Mouse (Mus musculus): ENCODE measurements around the gene Senp7. TPM values are rescaled to one million over a fixed set of nuclear protein-coding genes. Genes with fewer than 3 reads are reported as not detected.

The Senp7 gene
- polyA plus RNA-seq, 1 experiment: 24.4 TPM

- Histone ChIP-seq H3K9ac (ENCODE audit: low read depth, poor library complexity, severe bottlenecking) (peak within 1 kb of the TSS; percentile 84), H3K4me1 (ENCODE audit: control insufficient read depth, insufficient read depth, low read length) (no peaks in the 10 kb centered on the region), H3K9me3 (replicated peaks; ENCODE audit: control insufficient read depth, insufficient read depth, low read length, poor library complexity, severe bottlenecking) (no peaks in the 10 kb centered on the region), H3K27ac (ENCODE audit: insufficient read depth, low read length) (0 out of 2 replicates have a peak within 1 kb of the TSS, but pooled peaks have one; percentile 16), H3K4me3 (ENCODE audit: low read depth, low read length) (peak within 1 kb of the TSS; percentile 94), H3K27me3 (ENCODE audit: control insufficient read depth, insufficient read depth, low read length, poor library complexity, severe bottlenecking) (no peaks in the 10 kb centered on the region), H3K36me3 (ENCODE audit: control insufficient read depth, insufficient read depth, low read length, poor library complexity, severe bottlenecking) (peaks cover 18% of the 10 kb centered on the region)
- TF ChIP-seq EP300 (IDR thresholded peaks at IDR 0.05; ENCODE audit: insufficient read depth, low read depth, low read length) (no peak), POLR2A (IDR thresholded peaks at IDR 0.05; ENCODE audit: insufficient read depth, low read length) (peak; percentile 48)
Observed at GRCm38 (mm10) chr16:56037138-56038010, 10.8 kb upstream of the Senp7 start, which contains the start of gene Trmt10c. Trmt10c (minus strand) TSS chr16:56037819.

GRCm38 (mm10) chr16:56038090-56038489 is 10.0 kb upstream of the Senp7 start:
- no peak for TF ChIP-seq EP300 (IDR thresholded peaks at IDR 0.05; ENCODE audit: insufficient read depth, low read depth, low read length)
- TF ChIP-seq POLR2A (IDR thresholded peaks at IDR 0.05; ENCODE audit: insufficient read depth, low read length): no peak
- no peak for TF ChIP-seq CTCF (IDR thresholded peaks at IDR 0.05; ENCODE audit: low read depth, low read length)
- H3K9ac ChIP-seq (ENCODE audit: low read depth, poor library complexity, severe bottlenecking): peak overlapping the region; percentile 84
- 0 out of 2 replicates have a peak overlapping the region, but pooled peaks have one; percentile 16 for H3K27ac ChIP-seq (ENCODE audit: insufficient read depth, low read length)
- no peaks in the 10 kb centered on the region for H3K4me1 ChIP-seq (ENCODE audit: control insufficient read depth, insufficient read depth, low read length)
- H3K36me3 ChIP-seq (ENCODE audit: control insufficient read depth, insufficient read depth, low read length, poor library complexity, severe bottlenecking): peaks cover 18% of the 10 kb centered on the region
- H3K27me3 ChIP-seq (ENCODE audit: control insufficient read depth, insufficient read depth, low read length, poor library complexity, severe bottlenecking): no peaks in the 10 kb centered on the region
- no peaks in the 10 kb centered on the region for H3K9me3 ChIP-seq (replicated peaks; ENCODE audit: control insufficient read depth, insufficient read depth, low read length, poor library complexity, severe bottlenecking)
- peak overlapping the region; percentile 83 for H3K4me3 ChIP-seq (ENCODE audit: low read depth, low read length)

- TF ChIP-seq POLR2A (IDR thresholded peaks at IDR 0.05; ENCODE audit: insufficient read depth, low read length): no peak
- no peak for TF ChIP-seq CTCF (IDR thresholded peaks at IDR 0.05; ENCODE audit: low read depth, low read length)
- TF ChIP-seq EP300 (IDR thresholded peaks at IDR 0.05; ENCODE audit: insufficient read depth, low read depth, low read length): no peak
- Histone ChIP-seq H3K4me1 (ENCODE audit: control insufficient read depth, insufficient read depth, low read length) (no peaks in the 10 kb centered on the region), H3K36me3 (ENCODE audit: control insufficient read depth, insufficient read depth, low read length, poor library complexity, severe bottlenecking) (no peaks in the 10 kb centered on the region), H3K4me3 (ENCODE audit: low read depth, low read length) (no peak overlapping the region), H3K27me3 (ENCODE audit: control insufficient read depth, insufficient read depth, low read length, poor library complexity, severe bottlenecking) (no peaks in the 10 kb centered on the region), H3K9me3 (replicated peaks; ENCODE audit: control insufficient read depth, insufficient read depth, low read length, poor library complexity, severe bottlenecking) (no peaks in the 10 kb centered on the region), H3K27ac (ENCODE audit: insufficient read depth, low read length) (no peak overlapping the region), H3K9ac (ENCODE audit: low read depth, poor library complexity, severe bottlenecking) (no peak overlapping the region)
Observed at GRCm38 (mm10) chr16:56055911-56056310, 7.8 kb downstream of the Senp7 start.

GRCm38 (mm10) chr16:56056944-56057590 is 8.9 kb downstream of the Senp7 start:
- Histone ChIP-seq H3K4me1 (ENCODE audit: control insufficient read depth, insufficient read depth, low read length) (no peaks in the 10 kb centered on the region), H3K9ac (ENCODE audit: low read depth, poor library complexity, severe bottlenecking) (no peak overlapping the region), H3K36me3 (ENCODE audit: control insufficient read depth, insufficient read depth, low read length, poor library complexity, severe bottlenecking) (no peaks in the 10 kb centered on the region), H3K4me3 (ENCODE audit: low read depth, low read length) (no peak overlapping the region), H3K9me3 (replicated peaks; ENCODE audit: control insufficient read depth, insufficient read depth, low read length, poor library complexity, severe bottlenecking) (no peaks in the 10 kb centered on the region), H3K27me3 (ENCODE audit: control insufficient read depth, insufficient read depth, low read length, poor library complexity, severe bottlenecking) (no peaks in the 10 kb centered on the region), H3K27ac (ENCODE audit: insufficient read depth, low read length) (no peak overlapping the region)
- TF ChIP-seq POLR2A (IDR thresholded peaks at IDR 0.05; ENCODE audit: insufficient read depth, low read length) (no peak), EP300 (IDR thresholded peaks at IDR 0.05; ENCODE audit: insufficient read depth, low read depth, low read length) (no peak), CTCF (IDR thresholded peaks at IDR 0.05; ENCODE audit: low read depth, low read length) (no peak)

- H3K4me3 ChIP-seq (ENCODE audit: low read depth, low read length): no peak overlapping the region
- H3K4me1 ChIP-seq (ENCODE audit: control insufficient read depth, insufficient read depth, low read length): no peaks in the 10 kb centered on the region
- H3K9me3 ChIP-seq (replicated peaks; ENCODE audit: control insufficient read depth, insufficient read depth, low read length, poor library complexity, severe bottlenecking): no peaks in the 10 kb centered on the region
- H3K36me3 ChIP-seq (ENCODE audit: control insufficient read depth, insufficient read depth, low read length, poor library complexity, severe bottlenecking): no peaks in the 10 kb centered on the region
- H3K27ac ChIP-seq (ENCODE audit: insufficient read depth, low read length): no peak overlapping the region
- H3K27me3 ChIP-seq (ENCODE audit: control insufficient read depth, insufficient read depth, low read length, poor library complexity, severe bottlenecking): no peaks in the 10 kb centered on the region
- TF ChIP-seq POLR2A (IDR thresholded peaks at IDR 0.05; ENCODE audit: insufficient read depth, low read length) (no peak), EP300 (IDR thresholded peaks at IDR 0.05; ENCODE audit: insufficient read depth, low read depth, low read length) (no peak), CTCF (IDR thresholded peaks at IDR 0.05; ENCODE audit: low read depth, low read length) (no peak)
- no peak overlapping the region for H3K9ac ChIP-seq (ENCODE audit: low read depth, poor library complexity, severe bottlenecking)
Observed at GRCm38 (mm10) chr16:56058151-56058550, 10.0 kb downstream of the Senp7 start.
